Mouse (Mus musculus) T-helper 2 cell (primary cell): ENCODE data around the gene Rnf217.

ENCODE experiments used
- in situ Hi-C: fragments of 300-600 bp; cut with MboI, MseI; formaldehyde crosslinking; loops from one replicate; pipeline ENCODE4 v1.15.1; 2025; ENCODE audit warnings: high pct_unique_total_duplicates

Rnf217 gene

GRCm38 (mm10) chr10:31555433-31555960 is 53.5 kb downstream of the Rnf217 start:
- in situ Hi-C loops, result no loop called here

DNA sequence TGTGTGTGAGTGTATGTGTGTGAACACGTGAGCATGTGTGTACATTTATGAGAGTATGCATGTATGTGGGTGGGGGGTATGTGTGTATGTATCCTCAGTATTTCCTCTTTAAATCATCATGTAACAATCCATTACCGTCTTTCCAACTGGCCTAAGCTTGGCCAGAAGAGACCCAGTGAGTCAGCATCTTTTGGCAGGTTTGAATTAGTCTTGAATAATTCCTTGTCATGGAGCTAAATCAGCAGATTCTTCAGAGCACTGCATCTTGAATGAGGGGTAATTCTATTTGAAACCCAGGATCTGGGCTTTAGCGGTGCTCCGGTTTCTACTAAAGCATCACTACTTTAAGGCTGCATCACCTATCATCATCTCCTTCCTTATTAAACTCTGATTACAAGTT is 55.7 kb downstream of the Rnf217 start:
- in situ Hi-C loops, result no loop called here

GRCm38 (mm10) chr10:31551850-31552249 is 57.1 kb downstream of the Rnf217 start:
- in situ Hi-C loops, result no loop called here

DNA sequence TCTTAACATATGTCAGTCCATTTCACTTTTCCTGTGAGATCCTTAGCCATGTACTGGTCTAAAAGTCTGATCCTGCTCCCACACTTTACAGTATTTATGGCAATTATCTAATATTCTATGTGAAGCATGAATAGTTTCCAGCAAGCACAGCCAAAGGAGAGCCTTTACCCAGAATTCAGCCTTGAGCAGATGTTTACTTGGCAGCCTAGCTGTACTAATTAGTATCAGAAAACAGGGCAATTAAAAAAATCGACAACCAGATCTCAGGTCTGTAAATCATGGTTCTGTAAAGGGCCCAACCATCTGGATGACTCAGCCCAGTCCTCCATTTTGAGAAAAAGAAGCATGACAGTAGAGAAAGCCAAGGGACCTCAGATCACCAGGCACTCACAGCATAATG is 57.6 kb downstream of the Rnf217 start:
- in situ Hi-C loops, result no loop called here

GRCm38 (mm10) chr10:31547156-31547555 is 61.8 kb downstream of the Rnf217 start:
- in situ Hi-C loops, result no loop called here

GRCm38 (mm10) chr10:31544149-31544942 is 64.6 kb downstream of the Rnf217 start:
- in situ Hi-C loops, result no loop called here

GRCm38 (mm10) chr10:31540518-31540917 is 68.5 kb downstream of the Rnf217 start:
- in situ Hi-C loops, result no loop called here

DNA sequence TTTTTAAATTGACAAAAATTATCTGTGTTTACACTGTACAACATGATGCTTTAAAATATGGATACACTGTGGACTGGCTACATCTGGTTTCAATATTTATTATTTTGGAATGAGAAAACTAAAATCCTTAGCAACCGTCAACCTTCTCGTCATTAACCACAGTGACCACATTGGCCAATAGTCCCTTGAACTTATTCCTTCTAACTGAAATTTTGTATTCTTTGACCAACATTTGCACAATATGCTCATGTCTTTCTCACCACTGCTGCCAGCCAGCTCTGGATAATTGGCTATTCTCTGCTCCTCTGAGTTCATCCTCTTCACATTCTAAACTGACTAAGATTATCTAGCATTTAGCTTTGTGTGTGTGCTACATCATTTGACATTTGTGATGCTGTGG is 69.6 kb downstream of the Rnf217 start:
- in situ Hi-C loops, result no loop called here

GRCm38 (mm10) chr10:31538721-31539120 is 70.3 kb downstream of the Rnf217 start:
- in situ Hi-C loops, result no loop called here

DNA sequence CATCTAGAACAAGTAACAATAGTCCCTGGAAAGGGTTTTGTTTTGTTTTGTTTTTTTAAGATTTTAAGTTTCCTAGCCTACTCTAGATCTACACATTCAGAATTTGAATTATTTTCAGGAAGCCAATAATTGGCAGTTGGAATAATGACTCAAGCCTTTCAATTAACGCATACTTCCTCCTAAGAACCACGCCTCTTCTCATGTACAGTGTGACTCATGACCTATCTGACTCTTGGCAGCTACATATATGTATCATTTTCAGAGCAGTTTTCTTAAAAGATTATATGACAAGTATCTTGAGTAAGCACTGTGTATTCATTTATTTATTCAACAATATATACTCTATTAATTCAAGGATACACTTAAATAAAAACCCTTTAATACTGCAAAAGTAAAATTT is 70.7 kb downstream of the Rnf217 start:
- in situ Hi-C loops, result no loop called here

- in situ Hi-C loops, result no loop called here
These were observed 71.8 kb downstream of the Rnf217 start for GRCm38 (mm10) chr10:31537213-31537612.

DNA sequence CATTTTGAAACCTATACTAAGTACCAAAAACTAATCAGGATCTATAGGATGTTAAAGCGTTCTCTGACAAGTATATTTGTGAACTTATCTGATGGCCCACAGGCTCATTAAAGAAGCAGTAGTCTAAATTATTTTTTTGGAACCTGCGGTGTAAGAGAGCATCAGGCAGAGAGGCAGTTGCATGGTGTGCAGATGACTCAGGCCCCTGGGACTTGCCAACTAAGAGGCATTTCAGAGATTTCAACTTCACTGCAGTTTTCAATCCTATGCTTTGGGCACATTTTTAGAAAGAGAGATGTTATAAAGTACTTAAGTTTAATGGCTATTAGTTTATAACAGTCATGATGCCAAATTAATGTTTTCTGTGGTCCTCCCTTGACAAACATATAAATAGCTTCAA is 73.9 kb downstream of the Rnf217 start:
- in situ Hi-C loops, result no loop called here

DNA sequence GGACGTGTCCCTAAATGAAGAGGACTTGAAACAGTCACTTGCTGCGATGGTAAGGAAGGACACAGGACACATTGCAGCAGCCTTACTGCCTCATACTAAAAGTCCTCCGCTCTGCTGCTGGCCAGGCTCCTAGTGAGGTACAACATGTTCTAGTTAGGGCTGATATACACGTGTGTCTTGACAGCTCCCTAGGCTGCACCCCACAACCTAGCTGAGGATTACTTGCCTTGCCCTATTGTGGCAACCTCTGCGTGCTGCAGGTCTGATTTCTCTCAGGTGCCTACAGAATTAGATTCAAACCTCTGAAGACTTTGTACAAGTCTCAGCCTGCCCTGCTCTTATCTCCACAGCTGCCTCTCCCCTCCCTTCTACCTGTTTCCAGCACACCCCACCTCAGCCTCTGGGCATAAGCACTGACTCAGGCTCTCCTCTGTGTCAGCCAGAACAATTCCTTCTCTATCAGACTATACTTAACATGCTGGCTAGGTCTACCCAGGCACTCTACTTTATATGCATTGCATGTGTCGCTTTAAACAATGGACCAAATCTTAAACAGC is 75.6 kb downstream of the Rnf217 start:
- in situ Hi-C loops, result no loop called here

DNA sequence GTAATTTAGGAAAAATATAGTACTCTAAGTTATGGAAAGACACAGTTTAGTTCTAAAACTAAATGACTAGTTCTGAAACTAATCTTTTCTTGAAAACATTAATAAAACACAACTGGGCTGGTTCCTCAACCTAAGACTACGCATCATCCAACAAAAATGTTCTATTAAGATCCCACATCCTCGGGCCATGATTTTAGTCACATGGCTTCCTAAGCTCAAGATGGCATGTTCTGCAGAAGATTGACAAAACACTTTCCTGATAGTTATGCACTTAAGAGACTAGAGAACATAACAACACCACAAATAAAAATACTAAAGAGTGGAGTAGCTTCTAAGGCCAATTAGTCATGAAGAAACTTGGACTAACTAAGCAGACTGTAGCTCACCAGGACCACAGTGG is 76.2 kb downstream of the Rnf217 start:
- in situ Hi-C loops, result no loop called here

DNA sequence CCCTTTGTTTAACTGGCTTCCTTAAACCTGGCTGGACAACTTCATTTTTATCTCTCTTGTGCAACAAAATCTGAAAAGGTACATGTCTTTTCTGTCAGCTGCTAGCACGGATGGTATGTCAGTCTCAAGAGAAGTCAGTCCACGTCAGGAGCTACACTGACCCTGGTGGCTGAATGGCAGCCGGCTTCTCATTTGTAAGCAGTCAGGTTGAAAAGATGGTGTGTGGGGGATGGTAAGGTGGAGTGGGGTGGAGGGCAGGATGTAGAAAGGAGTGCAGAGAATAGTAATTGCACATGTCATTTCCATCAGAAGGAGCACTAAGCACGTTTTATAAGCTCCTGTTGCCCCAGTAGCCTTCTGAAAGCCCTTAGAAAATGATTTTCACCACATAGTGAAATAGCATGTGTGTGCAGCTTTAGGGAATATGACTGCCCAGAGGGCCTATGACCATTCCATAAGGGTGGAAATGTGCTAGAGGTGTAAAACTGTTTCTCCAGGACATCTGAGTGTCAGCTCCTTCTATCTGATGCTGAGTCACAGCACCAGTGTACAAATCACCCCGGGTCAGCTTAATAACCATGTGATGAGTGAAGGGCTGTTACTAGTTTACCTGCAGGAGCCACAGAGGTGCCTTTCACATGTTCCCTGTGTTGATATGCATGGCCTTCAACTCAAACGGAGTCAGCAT is 80.5 kb downstream of the Rnf217 start:
- in situ Hi-C loops, result no loop called here

- in situ Hi-C loops, result no loop called here
These were observed 83.3 kb downstream of the Rnf217 start for GRCm38 (mm10) chr10:31525705-31526104.

- in situ Hi-C loops, result no loop called here
These were observed 89.6 kb downstream of the Rnf217 start for GRCm38 (mm10) chr10:31519420-31519819.

GRCm38 (mm10) chr10:31518210-31518609 is 90.8 kb downstream of the Rnf217 start:
- in situ Hi-C loops, result no loop called here

DNA sequence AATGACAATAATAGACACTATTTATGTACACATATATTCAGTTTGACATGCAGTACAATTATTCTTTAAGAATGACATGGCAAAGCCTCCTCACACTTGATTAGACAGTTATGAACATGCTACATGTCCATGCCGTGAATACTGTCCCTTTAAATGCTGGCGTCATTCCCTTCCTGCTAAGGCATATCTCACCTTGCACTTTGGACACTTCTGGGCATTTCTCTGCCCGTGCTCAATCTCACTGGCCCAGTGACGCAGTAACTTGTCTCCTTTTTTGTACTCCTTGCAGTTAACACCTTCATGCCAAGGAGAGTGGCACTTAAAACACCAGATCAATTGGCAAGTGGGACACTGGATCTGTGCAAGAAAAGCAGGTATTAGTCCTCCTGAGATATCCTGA is 91.8 kb downstream of the Rnf217 start:
- in situ Hi-C loops, result no loop called here

GRCm38 (mm10) chr10:31515897-31516296 is 93.1 kb downstream of the Rnf217 start:
- in situ Hi-C loops, result no loop called here

DNA sequence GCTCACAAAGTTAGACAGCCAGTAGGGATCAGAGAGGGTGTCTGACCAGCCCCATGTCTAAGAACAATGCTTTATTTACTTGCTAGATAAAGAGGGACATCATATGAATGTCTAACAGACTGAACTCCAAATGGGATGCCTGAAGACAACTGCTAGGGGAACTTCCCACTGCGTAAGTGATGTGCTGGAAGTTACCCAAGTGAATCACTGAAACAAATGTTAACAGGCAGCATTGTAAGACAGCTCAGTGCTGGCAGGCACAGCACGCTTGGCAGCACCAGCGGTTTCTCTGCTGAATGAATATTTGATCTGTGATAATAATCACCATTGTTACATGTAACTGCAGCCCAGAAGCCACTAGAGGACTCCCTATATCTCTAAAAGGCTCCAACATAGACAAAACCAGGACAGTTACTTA is 104.8 kb downstream of the Rnf217 start:
- in situ Hi-C loops, result no loop called here

DNA sequence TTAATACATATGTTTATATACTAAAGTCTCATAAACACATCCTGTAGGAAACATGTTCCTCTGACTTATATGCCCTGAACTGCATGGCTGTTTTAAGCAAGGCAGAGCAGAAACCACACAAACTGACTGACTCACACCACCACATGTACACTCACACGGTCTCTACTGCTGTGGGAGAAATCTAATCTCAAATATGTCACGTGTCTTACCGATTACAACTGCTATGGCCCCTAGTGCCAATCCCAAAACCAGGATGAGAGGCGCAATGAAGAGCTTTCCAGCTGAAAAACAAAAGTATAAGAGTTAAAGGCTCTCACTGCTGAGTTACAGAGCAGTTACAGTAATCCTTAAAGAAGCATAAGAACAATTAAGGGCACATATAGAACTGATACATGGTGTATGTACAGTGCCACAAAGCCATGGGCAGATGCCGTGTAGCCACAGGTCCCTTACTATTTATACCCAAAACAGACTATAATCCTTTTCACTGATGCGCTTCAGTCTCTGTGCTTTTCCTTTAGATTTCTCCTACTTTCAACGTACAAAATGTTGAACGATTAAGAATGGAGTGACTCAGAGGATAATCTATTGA is 105.3 kb downstream of the Rnf217 start:
- in situ Hi-C loops, result no loop called here
